ENCODE assay signal across 8 mouse cellular contexts in the genomic region with DNA sequence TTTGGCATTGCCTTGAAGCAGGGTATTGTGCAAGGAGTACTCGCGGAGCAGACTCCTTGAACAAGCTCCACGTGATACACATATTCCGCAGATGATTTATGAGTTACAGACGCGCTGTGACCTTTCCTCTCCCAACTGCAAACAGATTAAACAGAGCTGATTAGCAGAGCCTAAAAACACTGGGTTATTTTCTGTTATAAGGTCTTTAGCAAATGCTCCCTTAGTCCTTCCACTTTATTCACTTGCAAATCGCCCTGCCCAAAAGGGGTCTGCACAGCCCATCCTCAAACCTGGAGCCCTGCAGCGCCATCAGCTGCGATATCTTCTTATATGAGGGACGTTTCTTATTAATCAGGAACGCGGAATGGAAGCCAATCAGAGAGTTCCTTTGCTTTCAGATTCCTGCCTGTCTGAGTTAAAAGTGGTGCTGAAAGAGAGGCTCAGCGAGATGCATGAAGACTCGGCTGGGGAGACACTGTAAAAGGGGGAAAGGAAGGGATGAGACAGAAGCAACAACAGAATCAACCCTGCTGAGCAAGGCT. TPM values are rescaled to one million over a fixed set of nuclear protein-coding genes. Genes with fewer than 3 reads are reported as not detected.
A peak's percentile ranks its signal among the peaks of the same experiment; 100 is the strongest.
DNase-seq lines count a peak whose midpoint lies in the region; ATAC-seq and TF ChIP-seq lines count a peak whose summit lies in the region.

Cdh9 (plus strand) TSS at position 287 of the 542 bp plus-strand sequence.

- H3K27me3 ChIP-seq in forebrain, embryonic 13.5 days, result no peaks in the 10 kb centered on the region
- no peaks in the 10 kb centered on the region for H3K27me3 ChIP-seq in liver, embryonic 15.5 days
- no peaks in the 10 kb centered on the region for H3K27me3 ChIP-seq in small intestine, adult 2 months (ENCODE audit: control insufficient read depth, insufficient read depth, low read length)

- no peak for TF ChIP-seq CTCF in small intestine, adult 2 months (IDR thresholded peaks at IDR 0.05; ENCODE audit: extremely low read depth, insufficient read length, insufficient replicate concordance, low read depth, low read length)

- peak; percentile 81 for ATAC-seq in forebrain, embryonic 13.5 days
- no peak for ATAC-seq in liver, embryonic 15.5 days (ENCODE audit: insufficient read depth)
- no peak for ATAC-seq in CD4-positive, CD25-positive, alpha-beta regulatory T cell, adult 4 months

- no peaks in the 10 kb centered on the region for H3K9me3 ChIP-seq in forebrain, embryonic 13.5 days (replicated peaks)
- no peaks in the 10 kb centered on the region for H3K9me3 ChIP-seq in liver, embryonic 15.5 days (replicated peaks)

- peak; percentile 7 to 27 for DNase-seq in cerebellum, postnatal 14 days
- DNase-seq in cerebellum, adult 9-11 months, result no peak
- peak; percentile 21 for DNase-seq in adipocyte (ENCODE audit: low spot score)
- peak; percentile 50 for DNase-seq in layer of hippocampus, adult 11-12 months (ENCODE audit: low spot score)

- H3K4me3 ChIP-seq in forebrain, embryonic 13.5 days, result peak within 1 kb of the TSS; percentile 35
- no peak within 1 kb of the TSS for H3K4me3 ChIP-seq in liver, embryonic 15.5 days (replicated peaks)
- peak within 1 kb of the TSS; percentile 53 for H3K4me3 ChIP-seq in small intestine, adult 2 months (ENCODE audit: low read depth, low read length)

- H3K4me2 ChIP-seq in forebrain, embryonic 13.5 days, result peak within 1 kb of the TSS; percentile 65
- peak within 1 kb of the TSS; percentile 32; the same call in 1 of the 2 replicates for H3K4me2 ChIP-seq in liver, embryonic 15.5 days

- peak within 1 kb of the TSS; percentile 56 for H3K9ac ChIP-seq in forebrain, embryonic 13.5 days
- H3K9ac ChIP-seq in liver, embryonic 15.5 days, result no peak within 1 kb of the TSS

- TF ChIP-seq POLR2A in small intestine, adult 2 months (IDR thresholded peaks at IDR 0.05; ENCODE audit: low read depth, low read length), result no peak

- H3K4me1 ChIP-seq in forebrain, embryonic 13.5 days, result 0 out of 2 replicates have a peak, but pooled peaks cover 7% of the 10 kb centered on the region
- H3K4me1 ChIP-seq in liver, embryonic 15.5 days (replicated peaks), result no peaks in the 10 kb centered on the region
- no peaks in the 10 kb centered on the region for H3K4me1 ChIP-seq in small intestine, adult 2 months (ENCODE audit: control insufficient read depth, insufficient read depth, insufficient read length, low read length)

- WGBS in forebrain, embryonic 13.5 days, result 2% methylated on average over 14 of the region's 14 CpGs
- WGBS in liver, embryonic 15.5 days (ENCODE audit: insufficient replicate concordance), result 6% methylated on average over 14 of the region's 14 CpGs
- WGBS in small intestine, adult 2 months, result 1% methylated on average over 14 of the region's 14 CpGs

- H3K27ac ChIP-seq in forebrain, embryonic 13.5 days, result no peak within 1 kb of the TSS
- no peak within 1 kb of the TSS for H3K27ac ChIP-seq in liver, embryonic 15.5 days (replicated peaks)
- no peak within 1 kb of the TSS for H3K27ac ChIP-seq in small intestine, adult 2 months (ENCODE audit: insufficient read depth, low read depth, low read length)

- no peaks in the 10 kb centered on the region for H3K36me3 ChIP-seq in forebrain, embryonic 13.5 days (ENCODE audit: poor library complexity, severe bottlenecking)
- no peaks in the 10 kb centered on the region for H3K36me3 ChIP-seq in liver, embryonic 15.5 days (replicated peaks)
- no peaks in the 10 kb centered on the region for H3K36me3 ChIP-seq in small intestine, adult 2 months (ENCODE audit: control insufficient read depth, insufficient read depth, low read length)

RNA-seq across cellular contexts. Expression of gene Cdh9, which starts in this region (rescaled TPM):
- polyA plus RNA-seq in forebrain, embryonic 13.5 days (2015; fragmentation: Nextera tagmentation; extraction: Ambion mirVana), result 0.85 and 0.88 TPM in 2 replicates
- polyA plus RNA-seq in liver, embryonic 15.5 days (2015; fragmentation: Nextera tagmentation; extraction: Ambion mirVana), result not detected in 2 replicates
- not detected in 2 replicates for polyA plus RNA-seq in small intestine, adult 2 months (2012; rRNA removed)
- not detected for polyA plus RNA-seq in CD4-positive, CD25-positive, alpha-beta regulatory T cell, adult 4 months (2017; shearing (Covaris generic))

Comparison
In these comparisons a context has a peak if more than half of its experiments do, and no peak if none do; other contexts are left out.
1. Peak in ATAC-seq, H3K4me3 ChIP-seq, H3K9ac ChIP-seq and H3K4me2 ChIP-seq in forebrain, embryonic 13.5 days; RNA of the gene not detected or under 1 TPM.